Mouse (Mus musculus) MEL (cell line): ENCODE results near the gene Gm12166. TPM values are rescaled to one million over a fixed set of nuclear protein-coding genes. Genes with fewer than 3 reads are reported as not detected.

Experiments
- DNase-seq: peaks from one replicate; pipeline ENCODE4 v3.0.0; 2011; ENCODE audit warnings: low read depth, low spot score
- H3K27ac ChIP-seq: 2 replicates; pipeline ENCODE4 v1.5.1; 2012; ENCODE audit warnings: low read depth, mild to moderate bottlenecking, control low read depth, low read length, moderate library complexity; ENCODE audit not compliant: control insufficient read depth
- H3K27me3 ChIP-seq, 2 experiments: fragments of 150-350 bp in 1 of 2; sonication (generic) in 1 of 2; 2 replicates each; pipeline ENCODE4 v1.6.1; 2012; ENCODE audit warnings: low read length in 2 of 2, mild to moderate bottlenecking in 2 of 2, improper control_type of control experiment in 1 of 2, moderate library complexity in 1 of 2; ENCODE audit not compliant: insufficient read depth in 2 of 2, control insufficient read depth in 1 of 2
- H3K36me3 ChIP-seq, 2 experiments: 2 replicates each; pipeline ENCODE4 v1.6.1; 2012 to 2014; ENCODE audit warnings: low read length in 2 of 2, improper control_type of control experiment in 1 of 2, inconsistent platforms in 1 of 2, mild to moderate bottlenecking in 1 of 2; ENCODE audit not compliant: insufficient read depth in 2 of 2, control insufficient read depth in 1 of 2
- H3K4me1 ChIP-seq, 2 experiments: fragments of 150-350 bp in 1 of 2; sonication (generic) in 1 of 2; 2 replicates each; pipeline ENCODE4 v1.6.1; 2012; ENCODE audit warnings: low read length in 2 of 2, improper control_type of control experiment in 1 of 2, mild to moderate bottlenecking in 1 of 2; ENCODE audit not compliant: insufficient read depth in 2 of 2, control insufficient read depth in 1 of 2
- H3K4me3 ChIP-seq, 2 experiments: fragments of 150-350 bp in 1 of 2; sonication (generic) in 1 of 2; 2 replicates each; pipeline ENCODE4 v1.5.1; 2012; ENCODE audit warnings: low read depth in 2 of 2, low read length in 2 of 2, mild to moderate bottlenecking in 2 of 2, moderate library complexity in 2 of 2, control low read depth in 1 of 2, improper control_type of control experiment in 1 of 2; ENCODE audit not compliant: control insufficient read depth in 1 of 2, insufficient read depth in 1 of 2
- H3K79me2 ChIP-seq: 2 replicates; pipeline ENCODE4 v1.6.1; 2012; ENCODE audit warnings: mild to moderate bottlenecking, low read length, moderate library complexity; ENCODE audit not compliant: control insufficient read depth, poor library complexity, insufficient read depth
- H3K9ac ChIP-seq: 2 replicates; pipeline ENCODE4 v1.6.1; 2012; ENCODE audit warnings: low read depth, mild to moderate bottlenecking, control low read depth, low read length, moderate library complexity; ENCODE audit not compliant: control insufficient read depth, poor library complexity, severe bottlenecking
- H3K9me3 ChIP-seq: fragments of 150-350 bp; sonication (generic); replicated peaks from 2 replicates; pipeline ENCODE4 v1.6.1; 2012; ENCODE audit warnings: mild to moderate bottlenecking, low read length, improper control_type of control experiment, moderate library complexity; ENCODE audit not compliant: insufficient read depth
- CHD2 ChIP-seq: IDR thresholded peaks from 2 replicates; pipeline ENCODE4 v1.6.1; 2011; ENCODE audit warnings: low read length, improper control_type of control experiment
- CTCF ChIP-seq, 3 experiments: IDR thresholded peaks in 2 of 3; conservative IDR thresholded peaks in 1 of 3; 2 replicates each; pipeline ENCODE4 v1.5.1; 2011 to 2012; ENCODE audit warnings: low read length in 3 of 3, low read depth in 2 of 3, mild to moderate bottlenecking in 2 of 3, improper control_type of control experiment in 1 of 3, inconsistent platforms in 1 of 3, mixed read lengths in 1 of 3, moderate library complexity in 1 of 3; ENCODE audit not compliant: control insufficient read depth in 1 of 3, insufficient read depth in 1 of 3, poor library complexity in 1 of 3, severe bottlenecking in 1 of 3
- E2F4 ChIP-seq: IDR thresholded peaks from 2 replicates; pipeline ENCODE4 v1.6.1; 2011; ENCODE audit warnings: low read depth, low read length, improper control_type of control experiment, borderline replicate concordance
- EP300 ChIP-seq, 2 experiments: IDR thresholded peaks; 2 replicates each; pipeline ENCODE4 v1.6.1; 2011; ENCODE audit warnings: improper control_type of control experiment in 2 of 2, low read length in 2 of 2, low read depth in 1 of 2, mild to moderate bottlenecking in 1 of 2
- HCFC1 ChIP-seq: IDR thresholded peaks from 2 replicates; pipeline ENCODE4 v1.6.1; 2012; ENCODE audit warnings: low read depth, mild to moderate bottlenecking, inconsistent platforms, low read length, improper control_type of control experiment, moderate library complexity
- JUND ChIP-seq: IDR thresholded peaks from 2 replicates; pipeline ENCODE4 v1.6.1; 2011; ENCODE audit warnings: low read depth, mild to moderate bottlenecking, improper control_type of control experiment, low read length
- KAT2A ChIP-seq: conservative IDR thresholded peaks from 2 replicates; pipeline ENCODE4 v1.6.1; 2012; ENCODE audit warnings: low read depth, low read length, improper control_type of control experiment, inconsistent platforms
- MAX ChIP-seq: IDR thresholded peaks from 2 replicates; pipeline ENCODE4 v1.6.1; 2011; ENCODE audit warnings: low read length, improper control_type of control experiment
- MAZ ChIP-seq: IDR thresholded peaks from 2 replicates; pipeline ENCODE4 v1.6.1; 2012; ENCODE audit warnings: low read depth, mild to moderate bottlenecking, inconsistent platforms, low read length, improper control_type of control experiment
- MYB ChIP-seq: IDR thresholded peaks from 2 replicates; pipeline ENCODE4 v1.6.1; 2011; ENCODE audit warnings: mild to moderate bottlenecking, low read depth, low read length, improper control_type of control experiment
- NELFE ChIP-seq: IDR thresholded peaks from 2 replicates; pipeline ENCODE4 v1.6.1; 2011; ENCODE audit warnings: low read depth, low read length, improper control_type of control experiment
- POLR2AphosphoS2 ChIP-seq: IDR thresholded peaks from 2 replicates; pipeline ENCODE4 v1.6.1; 2011; ENCODE audit warnings: low read length, improper control_type of control experiment
- RAD21 ChIP-seq: IDR thresholded peaks from 2 replicates; pipeline ENCODE4 v1.6.1; 2011; ENCODE audit warnings: mild to moderate bottlenecking, low read depth, low read length, improper control_type of control experiment
- SIN3A ChIP-seq: IDR thresholded peaks from 2 replicates; pipeline ENCODE4 v1.6.1; 2012; ENCODE audit warnings: low read length, improper control_type of control experiment, inconsistent platforms
- TCF12 ChIP-seq: IDR thresholded peaks from 2 replicates; pipeline ENCODE4 v1.6.1; 2014; ENCODE audit warnings: low read depth, mild to moderate bottlenecking, inconsistent platforms, low read length, improper control_type of control experiment, moderate library complexity
- USF1 ChIP-seq: IDR thresholded peaks from 2 replicates; pipeline ENCODE4 v1.6.1; 2014; ENCODE audit warnings: low read depth, mild to moderate bottlenecking, inconsistent platforms, low read length, improper control_type of control experiment, moderate library complexity
- ZC3H11A ChIP-seq: IDR thresholded peaks from 2 replicates; pipeline ENCODE4 v1.6.1; 2012; ENCODE audit warnings: low read depth, mild to moderate bottlenecking, inconsistent platforms, low read length, improper control_type of control experiment
- ZKSCAN1 ChIP-seq: IDR thresholded peaks from 2 replicates; pipeline ENCODE4 v1.6.1; 2012; ENCODE audit warnings: low read depth, mild to moderate bottlenecking, inconsistent platforms, low read length, improper control_type of control experiment, moderate library complexity
- ZMIZ1 ChIP-seq: IDR thresholded peaks from 2 replicates; pipeline ENCODE4 v1.6.1; 2012; ENCODE audit warnings: low read depth, mild to moderate bottlenecking, inconsistent platforms, low read length, improper control_type of control experiment, moderate library complexity
- polyA plus RNA-seq, 2 experiments: library from polyadenylated mRNA; stranded (reverse) in 1 of 2; unstranded in 1 of 2; fragments of >175 nt in 1 of 2; fragments of >200 nt in 1 of 2; gene quantifications; 2 replicates each; pipeline versions ENCODE4 v1.2.1 to v1.2.4; 2012; ENCODE audit warnings: low replicate concordance in 2 of 2, low read depth in 1 of 2; ENCODE audit not compliant: insufficient read length in 2 of 2, insufficient read depth in 1 of 2, missing spikeins in 1 of 2
- total RNA-seq: library from RNA; depleted of rRNA; stranded (reverse); fragments of 300-350 nt; gene quantifications from 2 replicates; pipeline ENCODE4 v1.2.3, GENCODE M21; 2012

Gene Gm12166
- total and polyA plus RNA-seq, 3 experiments, result 4.1 to 6.8 TPM; not detected in 1

GRCm38 (mm10) chr11:46040841-46041556 lies 11.1 kb downstream of the Gm12166 start:
- no peaks in the 10 kb centered on the region for H3K27me3 ChIP-seq

GRCm38 (mm10) chr11:46039335-46039734 lies 12.8 kb downstream of the Gm12166 start:
- H3K9ac ChIP-seq, result no peak overlapping the region
- no peaks in the 10 kb centered on the region for H3K27me3 ChIP-seq
- H3K27ac ChIP-seq, result no peak overlapping the region
- H3K9me3 ChIP-seq, result no peaks in the 10 kb centered on the region
- no peaks in the 10 kb centered on the region for H3K79me2 ChIP-seq
- H3K4me1 ChIP-seq, result no peaks in the 10 kb centered on the region
- no peak overlapping the region for H3K4me3 ChIP-seq
- no peaks in the 10 kb centered on the region for H3K36me3 ChIP-seq
- DNase-seq, result no peak
- TF ChIP-seq MYB, result no peak
- TF ChIP-seq SIN3A, result no peak
- no peak for TF ChIP-seq ZC3H11A
- no peak for TF ChIP-seq KAT2A
- TF ChIP-seq MAX, result no peak
- no peak for TF ChIP-seq POLR2AphosphoS2
- TF ChIP-seq USF1, result no peak

More at GRCm38 (mm10) chr11:46040841-46041556, 11.1 kb downstream of the Gm12166 start:
- no peaks in the 10 kb centered on the region for H3K79me2 ChIP-seq
- no peak overlapping the region for H3K27ac ChIP-seq
- no peaks in the 10 kb centered on the region for H3K9me3 ChIP-seq
- no peak overlapping the region for H3K9ac ChIP-seq
- DNase-seq, result no peak
- no peaks in the 10 kb centered on the region for H3K36me3 ChIP-seq
- no peak overlapping the region for H3K4me3 ChIP-seq
- TF ChIP-seq HCFC1, result no peak
- TF ChIP-seq E2F4, result no peak
- no peak for TF ChIP-seq NELFE
- no peak for TF ChIP-seq JUND
- no peak for TF ChIP-seq EP300 (IDR thresholded peaks at IDR 0.05; ENCODE audit: low read depth in 1 of 2, low read length in 2 of 2)
- no peak for TF ChIP-seq SIN3A
- no peak for TF ChIP-seq KAT2A
- no peak for TF ChIP-seq CTCF (IDR thresholded peaks at IDR 0.05 in 2 of 3, conservative IDR thresholded peaks at IDR 0.05 in 1 of 3; ENCODE audit: control insufficient read depth in 1 of 3, insufficient read depth in 1 of 3, low read depth in 2 of 3, low read length in 3 of 3, poor library complexity in 1 of 3, severe bottlenecking in 1 of 3)
- no peak for TF ChIP-seq ZKSCAN1
- TF ChIP-seq TCF12, result no peak
- TF ChIP-seq CHD2, result no peak
- no peak for TF ChIP-seq POLR2AphosphoS2
- no peak for TF ChIP-seq ZMIZ1
- TF ChIP-seq RAD21, result no peak
- TF ChIP-seq MAX, result no peak
- TF ChIP-seq MAZ, result no peak
- H3K4me1 ChIP-seq, result no peaks in the 10 kb centered on the region
